Mouse (Mus musculus): ENCODE measurements at regions not wholly inside any gene's neighbourhood (a gene's known extent, or its start where the extent isn't known, plus 50 kb on each side); places are given as distances from the start of the nearest gene placed in this dataset.

- TF ChIP-seq POLR2A (IDR thresholded peaks at IDR 0.05; ENCODE audit: low read depth, low read length) (no peak), CTCF (IDR thresholded peaks at IDR 0.05; ENCODE audit: extremely low read depth, insufficient read depth, insufficient read length, insufficient replicate concordance) (no peak)
- no peak overlapping the region for H3K4me3 ChIP-seq (ENCODE audit: extremely low read depth, insufficient read depth, insufficient read length)
- no peaks in the 10 kb centered on the region for H3K36me3 ChIP-seq (ENCODE audit: control insufficient read depth, insufficient read depth, low read length)
- WGBS = 92% methylated on average over 6 of the region's 6 CpGs
- no peak overlapping the region for H3K27ac ChIP-seq (ENCODE audit: insufficient read depth, low read length)
- H3K4me1 ChIP-seq (ENCODE audit: control insufficient read depth, insufficient read depth, insufficient read length) = no peaks in the 10 kb centered on the region
- DNase-seq (ENCODE audit: low read depth in 1 of 2, low spot score in 2 of 2) = no peak
- H3K27me3 ChIP-seq (ENCODE audit: control insufficient read depth, insufficient read depth, low read length) = no peaks in the 10 kb centered on the region
These were observed 78.2 kb downstream of the Ackr3 start for GRCm38 (mm10) chr1:90281956-90282355.

GRCm38 (mm10) chr1:90282367-90282766 lies 78.6 kb downstream of the Ackr3 start:
- no peaks in the 10 kb centered on the region for H3K27me3 ChIP-seq (ENCODE audit: control insufficient read depth, insufficient read depth, low read length)
- H3K4me1 ChIP-seq (ENCODE audit: control insufficient read depth, insufficient read depth, insufficient read length) = no peaks in the 10 kb centered on the region
- no peaks in the 10 kb centered on the region for H3K36me3 ChIP-seq (ENCODE audit: control insufficient read depth, insufficient read depth, low read length)
- TF ChIP-seq CTCF (IDR thresholded peaks at IDR 0.05; ENCODE audit: extremely low read depth, insufficient read depth, insufficient read length, insufficient replicate concordance) (no peak), POLR2A (IDR thresholded peaks at IDR 0.05; ENCODE audit: low read depth, low read length) (no peak)
- 89% methylated on average over 8 of the region's 8 CpGs for WGBS
- no peak overlapping the region for H3K27ac ChIP-seq (ENCODE audit: insufficient read depth, low read length)
- DNase-seq (ENCODE audit: low read depth in 1 of 2, low spot score in 2 of 2) = no peak
- H3K4me3 ChIP-seq (ENCODE audit: extremely low read depth, insufficient read depth, insufficient read length) = no peak overlapping the region

- no peak for DNase-seq (ENCODE audit: low read depth in 1 of 2, low spot score in 2 of 2)
- Histone ChIP-seq H3K27ac (ENCODE audit: insufficient read depth, low read length) (no peak overlapping the region), H3K4me1 (ENCODE audit: control insufficient read depth, insufficient read depth, insufficient read length) (no peaks in the 10 kb centered on the region), H3K4me3 (ENCODE audit: extremely low read depth, insufficient read depth, insufficient read length) (no peak overlapping the region), H3K36me3 (ENCODE audit: control insufficient read depth, insufficient read depth, low read length) (no peaks in the 10 kb centered on the region), H3K27me3 (ENCODE audit: control insufficient read depth, insufficient read depth, low read length) (no peaks in the 10 kb centered on the region)
- 83% methylated on average over 11 of the region's 11 CpGs for WGBS
- no peak for TF ChIP-seq CTCF (IDR thresholded peaks at IDR 0.05; ENCODE audit: extremely low read depth, insufficient read depth, insufficient read length, insufficient replicate concordance)
These were observed 79.5 kb downstream of the Ackr3 start for GRCm38 (mm10) chr1:90283176-90283775.

- no peak for DNase-seq (ENCODE audit: low read depth in 1 of 2, low spot score in 2 of 2)
- H3K36me3 ChIP-seq (ENCODE audit: control insufficient read depth, insufficient read depth, low read length) = no peaks in the 10 kb centered on the region
- H3K27me3 ChIP-seq (ENCODE audit: control insufficient read depth, insufficient read depth, low read length) = no peaks in the 10 kb centered on the region
- no peaks in the 10 kb centered on the region for H3K4me1 ChIP-seq (ENCODE audit: control insufficient read depth, insufficient read depth, insufficient read length)
- TF ChIP-seq POLR2A (IDR thresholded peaks at IDR 0.05; ENCODE audit: low read depth, low read length) = no peak
- TF ChIP-seq CTCF (IDR thresholded peaks at IDR 0.05; ENCODE audit: extremely low read depth, insufficient read depth, insufficient read length, insufficient replicate concordance) = no peak
- no peak overlapping the region for H3K4me3 ChIP-seq (ENCODE audit: extremely low read depth, insufficient read depth, insufficient read length)
- no peak overlapping the region for H3K27ac ChIP-seq (ENCODE audit: insufficient read depth, low read length)
- whole genome bisulfite sequencing = 77% methylated on average over 6 of the region's 6 CpGs
These were observed 80.3 kb downstream of the Ackr3 start for GRCm38 (mm10) chr1:90283912-90284636.

- 84% methylated on average over 4 of the region's 4 CpGs for WGBS
- no peak overlapping the region for H3K4me3 ChIP-seq (ENCODE audit: extremely low read depth, insufficient read depth, insufficient read length)
- no peaks in the 10 kb centered on the region for H3K27me3 ChIP-seq (ENCODE audit: control insufficient read depth, insufficient read depth, low read length)
- no peak overlapping the region for H3K27ac ChIP-seq (ENCODE audit: insufficient read depth, low read length)
- no peaks in the 10 kb centered on the region for H3K36me3 ChIP-seq (ENCODE audit: control insufficient read depth, insufficient read depth, low read length)
- H3K4me1 ChIP-seq (ENCODE audit: control insufficient read depth, insufficient read depth, insufficient read length) = no peaks in the 10 kb centered on the region
- DNase-seq (ENCODE audit: low read depth in 1 of 2, low spot score in 2 of 2) = no peak
- no peak for TF ChIP-seq CTCF (IDR thresholded peaks at IDR 0.05; ENCODE audit: extremely low read depth, insufficient read depth, insufficient read length, insufficient replicate concordance)
- TF ChIP-seq POLR2A (IDR thresholded peaks at IDR 0.05; ENCODE audit: low read depth, low read length) = no peak
These were observed 81.5 kb downstream of the Ackr3 start for GRCm38 (mm10) chr1:90285318-90285717.

- WGBS = 64% methylated on average over 3 of the region's 3 CpGs
- H3K4me3 ChIP-seq (ENCODE audit: extremely low read depth, insufficient read depth, insufficient read length) = no peak overlapping the region
- H3K27me3 ChIP-seq (ENCODE audit: control insufficient read depth, insufficient read depth, low read length) = no peaks in the 10 kb centered on the region
- H3K4me1 ChIP-seq (ENCODE audit: control insufficient read depth, insufficient read depth, insufficient read length) = no peaks in the 10 kb centered on the region
- no peak for TF ChIP-seq CTCF (IDR thresholded peaks at IDR 0.05; ENCODE audit: extremely low read depth, insufficient read depth, insufficient read length, insufficient replicate concordance)
- no peak for TF ChIP-seq POLR2A (IDR thresholded peaks at IDR 0.05; ENCODE audit: low read depth, low read length)
- DNase-seq (ENCODE audit: low read depth in 1 of 2, low spot score in 2 of 2) = no peak
- H3K27ac ChIP-seq (ENCODE audit: insufficient read depth, low read length) = no peak overlapping the region
- no peaks in the 10 kb centered on the region for H3K36me3 ChIP-seq (ENCODE audit: control insufficient read depth, insufficient read depth, low read length)
These were observed 83.5 kb downstream of the Ackr3 start for GRCm38 (mm10) chr1:90287251-90287650.
